Mouse (Mus musculus) limb, embryonic 11.5 days (tissue): Measurements from ENCODE around the gene Mob4. TPM values are rescaled to one million over a fixed set of nuclear protein-coding genes. Genes with fewer than 3 reads are reported as not detected.
"Not testable (repeated sequence)": the region's sequence is repeated elsewhere in the genome, so short reads cannot be mapped to it uniquely, and the experiment has no call there.

ENCODE experiments used
- ATAC-seq: fragments of 200-750 bp; cut with Nextera tagmentation; 2 replicates; pipeline ENCODE4 v1.8.0; 2017; ENCODE audit warnings: low read depth; ENCODE audit not compliant: insufficient number of reproducible peaks, low FRiP score, low TSS enrichment
- DNase-seq: peaks from one replicate; pipeline ENCODE4 v3.0.0-alpha.2; 2015; ENCODE audit warnings: low spot score
- H3K27ac ChIP-seq: fragments of 300-500 bp; sonication (generic); replicated peaks from 2 replicates; pipeline ENCODE4 v1.5.1; 2014; ENCODE audit warnings: low read depth, mild to moderate bottlenecking, low read length
- H3K27me3 ChIP-seq: fragments of 300-500 bp; sonication (generic); 2 replicates; pipeline ENCODE4 v1.6.1; 2014; ENCODE audit warnings: mild to moderate bottlenecking, low read length, mixed read lengths; ENCODE audit not compliant: control insufficient read depth, insufficient read depth
- H3K36me3 ChIP-seq: fragments of 300-500 bp; sonication (generic); 2 replicates; pipeline ENCODE4 v1.6.1; 2014; ENCODE audit warnings: mild to moderate bottlenecking, low read length, moderate library complexity, mixed read lengths; ENCODE audit not compliant: control insufficient read depth, insufficient read depth
- H3K4me1 ChIP-seq: fragments of 300-500 bp; sonication (generic); 2 replicates; pipeline ENCODE4 v1.6.1; 2014; ENCODE audit warnings: low read length, mixed read lengths; ENCODE audit not compliant: control insufficient read depth, insufficient read depth
- H3K4me2 ChIP-seq: fragments of 300-500 bp; sonication (generic); 2 replicates; pipeline ENCODE4 v1.6.1; 2014; ENCODE audit warnings: low read depth, mild to moderate bottlenecking, moderate library complexity; ENCODE audit not compliant: severe bottlenecking
- H3K4me3 ChIP-seq: fragments of 300-500 bp; sonication (generic); 2 replicates; pipeline ENCODE4 v1.5.1; 2014; ENCODE audit warnings: low read depth, low read length
- H3K9ac ChIP-seq: fragments of 300-500 bp; sonication (generic); 2 replicates; pipeline ENCODE4 v1.6.1; 2014; ENCODE audit warnings: mild to moderate bottlenecking, low read length
- H3K9me3 ChIP-seq: fragments of 300-500 bp; sonication (generic); 2 replicates; pipeline ENCODE4 v1.6.1; 2016; ENCODE audit warnings: low read length; ENCODE audit not compliant: control insufficient read depth
- WGBS: fragments of 180-500 bp; shearing (Covaris S2); extraction: QIAGEN DNeasy Blood & Tissue Kit; methylation state at CpG from one replicate; pipeline ENCODE4 v1.1.7; 2014; 5-methylcytosine and 5-hydroxymethylcytosine counted together
- polyA plus RNA-seq: library from polyadenylated mRNA; unstranded; fragments of >200 nt; fragmentation: Nextera tagmentation; extraction: Ambion mirVana; gene quantifications from 2 replicates; pipeline ENCODE4 v1.2.1, GENCODE M21; 2014

Mob4 gene
- polyA plus RNA-seq, 1 experiment from 2014 or later = 155 TPM

- ATAC-seq (no peak), DNase-seq (no peak)
- no peaks in the 10 kb centered on the region for H3K9me3 ChIP-seq
- H3K36me3 ChIP-seq = no peaks in the 10 kb centered on the region
- no peak overlapping the region for H3K4me3 ChIP-seq
- no peak overlapping the region for H3K27ac ChIP-seq
- H3K27me3 ChIP-seq = no peaks in the 10 kb centered on the region
- H3K4me1 ChIP-seq = no peaks in the 10 kb centered on the region
- 82% methylated on average over 2 of the region's 2 CpGs for WGBS
- no peak overlapping the region for H3K9ac ChIP-seq
- H3K4me2 ChIP-seq = no peak overlapping the region
These were observed 7.5 kb upstream of the Mob4 start for GRCm38 (mm10) chr1:55123561-55123960.

GRCm38 (mm10) chr1:55124136-55124535, 6.9 kb upstream of the Mob4 start:
- WGBS = 97% methylated on average over 2 of the region's 2 CpGs
- not testable (repeated sequence) for H3K4me3 ChIP-seq, H3K27ac ChIP-seq, H3K4me2 ChIP-seq, H3K9ac ChIP-seq, DNase-seq, ATAC-seq, H3K36me3 ChIP-seq, H3K4me1 ChIP-seq, H3K27me3 ChIP-seq, H3K9me3 ChIP-seq

- Histone ChIP-seq H3K27ac (no peak overlapping the region), H3K4me2 (no peak overlapping the region), H3K9me3 (no peaks in the 10 kb centered on the region), H3K4me3 (no peak overlapping the region), H3K9ac (no peak overlapping the region), H3K36me3 (no peaks in the 10 kb centered on the region), H3K4me1 (peaks cover 5% of the 10 kb centered on the region; the same call in 1 of the 2 replicates), H3K27me3 (no peaks in the 10 kb centered on the region)
- 95% methylated on average over 5 of the region's 5 CpGs for WGBS
- ATAC-seq (no peak), DNase-seq (no peak)
These were observed 1.3 kb upstream of the Mob4 start for GRCm38 (mm10) chr1:55129716-55130115.

GRCm38 (mm10) chr1:55130190-55130916, 678 bp upstream of the Mob4 start:
- H3K4me3 ChIP-seq = peak overlapping the region; percentile 93
- H3K9ac ChIP-seq = peak overlapping the region; percentile 37; the same call in 1 of the 2 replicates
- no peak for ATAC-seq
- DNase-seq = no peak
- peak overlapping the region; percentile 96; the same call in 1 of the 2 replicates for H3K27ac ChIP-seq
- H3K9me3 ChIP-seq = no peaks in the 10 kb centered on the region
- no peaks in the 10 kb centered on the region for H3K36me3 ChIP-seq
- WGBS = 72% methylated on average over 10 of the region's 10 CpGs
- H3K4me1 ChIP-seq = peaks cover 5% of the 10 kb centered on the region; the same call in 1 of the 2 replicates
- H3K27me3 ChIP-seq = no peaks in the 10 kb centered on the region
- peak overlapping the region; percentile 62 for H3K4me2 ChIP-seq

- Histone ChIP-seq H3K9ac (peak overlapping the region; percentile 98), H3K4me1 (peaks cover 5% of the 10 kb centered on the region; the same call in 1 of the 2 replicates), H3K9me3 (no peaks in the 10 kb centered on the region), H3K4me2 (peak overlapping the region; percentile 51), H3K27me3 (no peaks in the 10 kb centered on the region), H3K4me3 (peak overlapping the region; percentile 93), H3K27ac (peak overlapping the region; percentile 96), H3K36me3 (no peaks in the 10 kb centered on the region)
- DNase-seq = peak; percentile 73
- WGBS = under 1% methylated on average over 47 of the region's 47 CpGs
- ATAC-seq = no peak; the same call in 1 of the 2 replicates
These were observed 488 bp downstream of the Mob4 start for GRCm38 (mm10) chr1:55131424-55132014.

- 82% methylated on average over 4 of the region's 4 CpGs for WGBS
- no peak overlapping the region for H3K9ac ChIP-seq
- ATAC-seq (no peak), DNase-seq (no peak)
- peak overlapping the region; percentile 51 for H3K4me2 ChIP-seq
- no peaks in the 10 kb centered on the region for H3K36me3 ChIP-seq
- peak overlapping the region; percentile 93 for H3K4me3 ChIP-seq
- H3K4me1 ChIP-seq = peaks cover 5% of the 10 kb centered on the region; the same call in 1 of the 2 replicates
- H3K27ac ChIP-seq = no peak overlapping the region
- H3K27me3 ChIP-seq = no peaks in the 10 kb centered on the region
- H3K9me3 ChIP-seq = no peaks in the 10 kb centered on the region
These were observed 1.3 kb downstream of the Mob4 start for GRCm38 (mm10) chr1:55132308-55132707.

- Histone ChIP-seq H3K9me3 (no peaks in the 10 kb centered on the region), H3K36me3 (0 out of 2 replicates have a peak, but pooled peaks cover 4% of the 10 kb centered on the region), H3K27me3 (no peaks in the 10 kb centered on the region), H3K4me2 (no peak overlapping the region), H3K27ac (no peak overlapping the region), H3K4me3 (no peak overlapping the region), H3K9ac (no peak overlapping the region), H3K4me1 (peaks cover 5% of the 10 kb centered on the region; the same call in 1 of the 2 replicates)
- ATAC-seq (no peak), DNase-seq (no peak)
- 86% methylated on average over 2 of the region's 2 CpGs for WGBS
These were observed 2.1 kb downstream of the Mob4 start for GRCm38 (mm10) chr1:55133173-55133572.

- Histone ChIP-seq H3K27ac (no peak overlapping the region), H3K4me1 (peaks cover 5% of the 10 kb centered on the region; the same call in 1 of the 2 replicates), H3K36me3 (0 out of 2 replicates have a peak, but pooled peaks cover 4% of the 10 kb centered on the region), H3K4me2 (no peak overlapping the region), H3K27me3 (no peaks in the 10 kb centered on the region), H3K4me3 (no peak overlapping the region), H3K9me3 (no peaks in the 10 kb centered on the region), H3K9ac (no peak overlapping the region)
- DNase-seq (no peak), ATAC-seq (no peak)
- 90% methylated on average over 3 of the region's 3 CpGs for WGBS
These were observed 3.3 kb downstream of the Mob4 start for GRCm38 (mm10) chr1:55134301-55134700.
